Mouse (Mus musculus): ENCODE measurements around the gene Gpr15.

DNA sequence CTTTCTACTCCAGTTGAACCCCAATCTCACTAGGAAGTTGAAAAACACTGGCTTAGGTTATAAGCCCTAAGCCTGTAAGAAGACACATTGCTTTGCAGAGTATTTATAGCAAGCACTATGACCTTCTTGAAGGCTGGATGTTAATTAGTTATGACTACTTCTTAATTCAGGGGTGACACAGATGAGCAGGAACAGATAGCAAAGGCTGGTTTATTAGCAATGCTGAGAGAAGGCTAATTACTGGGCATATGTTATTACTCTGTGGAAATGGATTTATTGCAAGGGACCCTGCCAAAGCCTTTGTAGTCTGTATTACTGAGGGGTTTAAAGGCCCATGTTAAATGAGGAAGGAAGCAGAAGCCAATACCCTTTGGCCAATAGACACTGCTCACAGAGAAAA lies 13.9 kb downstream of the Gpr15 start:
- TF ChIP-seq EP300 (IDR thresholded peaks at IDR 0.05; ENCODE audit: low read depth) (no peak), CTCF (IDR thresholded peaks at IDR 0.05; ENCODE audit: low read depth) (no peak)

Measured in liver, embryonic 14.5 days (tissue).